Mouse (Mus musculus): Measurements from ENCODE around the gene Fbxl13.

The Fbxl13 gene

DNA sequence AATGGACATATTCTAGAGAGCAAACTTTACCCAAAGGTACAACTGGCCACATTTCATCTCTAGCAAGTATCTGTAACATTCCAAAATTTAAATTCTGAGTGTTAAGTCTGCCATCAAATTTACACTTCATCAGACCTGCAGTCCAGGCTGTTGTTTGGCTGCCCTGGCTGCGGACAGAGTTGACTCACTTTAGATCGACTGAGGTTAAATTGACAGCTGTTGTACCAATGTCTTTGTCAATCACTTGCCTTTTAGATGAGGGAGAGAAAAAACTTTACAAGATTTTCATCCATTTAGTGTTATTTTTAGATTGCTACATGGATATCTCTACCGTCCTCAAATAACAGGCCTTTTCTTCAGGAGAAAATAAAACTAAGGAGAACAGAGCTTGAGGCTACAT is 126.3 kb downstream of the Fbxl13 start:
- DNase-seq (ENCODE audit: low spot score in 2 of 2), result no peak

DNA sequence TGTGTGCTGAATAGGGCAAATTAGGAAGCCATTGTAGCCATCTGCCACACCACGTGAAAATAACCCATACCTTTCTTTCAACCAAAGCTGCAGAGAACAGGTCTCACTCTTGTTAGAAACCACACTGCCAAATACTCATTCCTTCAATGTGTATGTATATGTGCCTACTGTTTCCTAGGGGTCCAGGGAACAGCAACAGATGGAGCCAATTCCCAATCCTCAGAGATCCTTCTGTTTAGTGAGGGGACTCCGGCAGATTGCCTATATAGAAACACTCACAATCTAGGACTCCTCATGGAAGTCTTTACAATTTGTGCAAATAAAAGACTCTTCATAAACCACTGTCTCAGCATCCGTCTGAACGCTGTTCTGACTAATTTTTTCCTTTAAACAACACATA is 127.2 kb downstream of the Fbxl13 start:
- DNase-seq (ENCODE audit: low spot score in 2 of 2), result no peak

GRCm38 (mm10) chr5:21517562-21517961 is 127.9 kb downstream of the Fbxl13 start:
- DNase-seq (ENCODE audit: low spot score in 2 of 2), result no peak

- no peak for DNase-seq (ENCODE audit: low spot score in 2 of 2)
Measured at GRCm38 (mm10) chr5:21513363-21513762, 132.1 kb downstream of the Fbxl13 start.

GRCm38 (mm10) chr5:21509801-21510200 is 135.6 kb downstream of the Fbxl13 start:
- no peak for DNase-seq (ENCODE audit: low spot score in 2 of 2)

DNA sequence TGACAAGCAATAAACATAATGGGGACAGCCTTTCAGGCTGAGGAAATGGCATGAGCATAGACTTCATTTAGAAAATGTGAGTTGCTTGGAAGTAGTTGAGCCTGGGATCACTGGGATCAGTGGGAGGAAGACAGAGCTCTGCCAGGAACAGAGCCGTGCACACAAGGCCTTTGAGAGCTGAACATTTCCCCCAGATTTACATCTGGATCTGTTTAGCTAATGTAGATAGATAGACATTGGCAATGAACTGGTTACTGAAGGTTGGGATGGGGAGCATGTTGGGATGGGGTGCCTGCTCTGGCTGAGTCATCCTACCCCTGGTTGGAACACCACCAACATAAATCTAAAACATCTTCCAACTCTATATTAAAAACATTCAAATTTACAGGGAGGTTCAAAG is 138.5 kb downstream of the Fbxl13 start:
- no peak for DNase-seq (ENCODE audit: low spot score in 2 of 2)

DNA sequence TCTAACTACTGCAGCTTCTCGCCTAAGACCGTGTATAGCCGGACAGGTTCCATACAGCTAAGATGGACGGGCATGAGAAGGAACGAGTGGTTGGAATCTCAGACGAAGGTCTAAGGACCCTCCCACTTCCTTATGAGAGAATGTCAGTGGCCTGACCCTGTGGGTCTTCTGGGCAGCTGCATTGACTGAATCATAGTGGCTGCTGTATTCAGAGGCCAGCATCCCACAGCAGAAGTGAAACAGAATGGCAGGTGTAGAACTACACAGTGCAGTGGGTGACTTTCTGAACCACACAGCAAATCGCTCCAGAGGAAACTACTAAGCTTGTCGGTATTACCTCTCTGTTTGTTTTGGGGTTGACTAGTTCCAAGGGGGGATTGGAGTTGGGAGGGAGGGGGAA is 140.3 kb downstream of the Fbxl13 start:
- DNase-seq (ENCODE audit: low spot score in 2 of 2), result no peak

DNA sequence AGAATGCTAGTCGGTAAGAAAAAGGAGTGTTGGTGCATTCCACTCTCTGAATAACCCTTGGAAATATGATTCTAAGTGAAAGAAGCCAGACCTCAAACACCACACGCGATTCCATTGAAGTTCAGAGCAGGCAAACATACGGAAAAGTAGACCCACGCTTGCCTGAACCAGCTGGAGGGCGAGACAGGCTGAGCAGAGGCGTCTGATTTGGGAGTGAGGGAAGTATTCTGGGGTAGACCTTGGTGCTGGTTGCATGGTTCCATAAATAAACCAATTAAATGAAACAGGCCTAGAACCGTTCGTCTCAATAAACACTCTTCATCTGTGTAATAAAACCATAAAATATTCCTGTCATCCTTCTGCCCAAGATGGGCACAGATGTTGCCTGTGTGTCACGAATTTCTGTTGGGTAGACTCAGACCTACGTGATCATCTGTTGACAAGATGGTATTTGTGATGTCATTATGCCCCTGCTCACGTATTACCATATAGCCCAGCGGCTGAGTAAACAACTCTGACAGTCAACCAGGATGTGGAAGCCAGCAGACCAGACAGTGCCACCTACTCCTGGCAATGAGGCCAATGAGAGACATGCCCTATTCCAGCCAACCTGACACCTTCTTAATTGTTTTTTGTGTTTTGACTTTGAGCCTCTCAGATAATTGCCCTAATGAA is 142.4 kb downstream of the Fbxl13 start:
- DNase-seq (ENCODE audit: low spot score in 2 of 2), result no peak

DNA sequence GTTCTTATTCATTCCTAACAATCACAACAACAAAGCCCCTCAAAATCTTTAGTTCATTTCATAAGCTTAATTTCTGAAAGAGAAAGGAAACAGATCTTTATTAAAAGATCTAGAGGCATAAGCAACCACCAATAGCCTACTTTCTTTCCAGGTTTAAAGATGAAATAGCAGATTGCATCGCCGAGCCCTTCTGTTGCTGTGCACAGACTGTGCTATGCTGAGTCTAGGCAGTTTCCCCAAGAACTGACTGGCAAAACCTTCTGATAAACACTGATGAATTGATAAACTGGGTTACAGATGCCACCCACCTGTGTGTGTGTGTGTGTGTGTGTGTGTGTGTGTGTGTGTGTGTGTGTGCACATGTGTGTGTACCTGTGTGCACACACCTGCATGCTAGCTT is 144.5 kb downstream of the Fbxl13 start:
- no peak for DNase-seq (ENCODE audit: low spot score in 2 of 2)

- no peak for DNase-seq (ENCODE audit: low spot score in 2 of 2)
Measured at GRCm38 (mm10) chr5:21500133-21500532, 145.3 kb downstream of the Fbxl13 start.

- no peak for DNase-seq (ENCODE audit: low spot score in 2 of 2)
Measured at GRCm38 (mm10) chr5:21498925-21499324, 146.5 kb downstream of the Fbxl13 start.

- no peak for DNase-seq (ENCODE audit: low spot score in 2 of 2)
Measured at GRCm38 (mm10) chr5:21498490-21498889, 146.9 kb downstream of the Fbxl13 start.

GRCm38 (mm10) chr5:21496881-21497280 is 148.6 kb downstream of the Fbxl13 start:
- no peak for DNase-seq (ENCODE audit: low spot score in 2 of 2)

- DNase-seq (ENCODE audit: low spot score in 2 of 2), result peak in 1 of 2 experiments; percentile 36
Measured at GRCm38 (mm10) chr5:21496321-21496720, 149.1 kb downstream of the Fbxl13 start.

DNA sequence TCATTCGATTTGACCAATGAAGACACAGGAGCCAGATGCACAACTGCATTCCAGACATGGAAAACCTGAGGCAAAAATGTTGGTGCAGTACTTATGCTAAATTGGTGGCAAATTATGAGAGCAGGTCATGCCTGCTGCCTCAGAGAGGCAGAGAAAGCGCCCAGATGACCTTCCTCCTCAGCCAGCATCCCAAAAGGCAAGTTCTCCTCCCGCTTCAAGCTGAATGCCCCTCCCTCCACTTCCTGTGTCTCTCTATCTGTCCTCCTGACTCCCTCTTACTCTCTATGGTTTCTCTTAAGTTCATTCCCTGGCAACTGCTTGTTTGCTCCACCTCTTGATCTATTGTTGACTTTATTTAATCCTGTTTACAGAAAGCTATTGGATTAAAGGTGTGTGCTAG is 150.7 kb downstream of the Fbxl13 start:
- no peak for DNase-seq (ENCODE audit: low spot score in 2 of 2)

GRCm38 (mm10) chr5:21493294-21493999 is 152.0 kb downstream of the Fbxl13 start:
- DNase-seq (ENCODE audit: low spot score in 2 of 2), result no peak

- DNase-seq (ENCODE audit: low spot score in 2 of 2), result no peak
Measured at GRCm38 (mm10) chr5:21492213-21492612, 153.2 kb downstream of the Fbxl13 start.

DNA sequence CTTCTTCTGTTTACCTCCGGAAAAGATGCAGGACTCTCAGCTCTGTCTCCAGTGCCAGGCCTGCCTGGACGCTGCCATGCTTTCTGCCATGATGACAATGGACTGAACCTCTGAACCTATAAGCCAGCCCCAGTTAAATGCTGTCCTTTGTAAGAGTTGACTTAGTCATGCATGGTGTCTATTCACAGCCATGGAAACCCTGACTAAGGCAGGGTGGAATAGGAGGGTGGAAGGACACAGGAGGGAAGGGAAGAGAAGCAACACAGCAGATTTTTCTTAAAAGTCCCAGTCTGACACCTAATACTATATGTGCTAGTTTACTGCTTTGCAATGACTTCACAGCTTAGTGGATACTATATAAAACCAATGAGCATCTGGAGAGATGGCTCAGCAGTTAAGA is 154.0 kb downstream of the Fbxl13 start:
- no peak for DNase-seq (ENCODE audit: low spot score in 2 of 2)

GRCm38 (mm10) chr5:21489135-21489534 is 156.3 kb downstream of the Fbxl13 start:
- no peak for DNase-seq (ENCODE audit: low spot score in 2 of 2)

GRCm38 (mm10) chr5:21488506-21488905 is 156.9 kb downstream of the Fbxl13 start:
- no peak for DNase-seq (ENCODE audit: low spot score in 2 of 2)

GRCm38 (mm10) chr5:21487716-21488115 is 157.7 kb downstream of the Fbxl13 start:
- peak in 1 of 2 experiments; percentile 33 for DNase-seq (ENCODE audit: low spot score in 2 of 2)

DNA sequence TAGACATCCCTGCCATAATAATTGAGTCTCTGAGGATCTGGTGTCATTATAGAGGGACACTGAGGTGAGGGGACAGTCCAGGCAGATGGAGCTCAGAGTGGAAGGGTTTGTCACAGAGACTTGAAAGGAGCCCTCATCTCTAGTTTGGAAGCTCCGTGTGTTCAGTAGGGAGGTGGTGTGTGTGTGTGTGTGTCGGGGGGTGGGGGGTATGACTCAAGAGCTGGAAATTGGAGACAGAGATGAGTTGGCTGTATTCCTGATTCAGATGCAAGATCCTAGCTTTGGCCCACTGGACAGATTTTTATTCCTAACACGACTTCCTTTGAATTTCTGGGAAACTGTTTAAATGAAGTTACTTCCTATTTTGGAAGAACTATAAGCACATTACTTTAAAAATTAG is 158.1 kb downstream of the Fbxl13 start:
- no peak for DNase-seq (ENCODE audit: low spot score in 2 of 2)

- DNase-seq (ENCODE audit: low spot score in 2 of 2), result no peak
Measured at GRCm38 (mm10) chr5:21486798-21487197, 158.6 kb downstream of the Fbxl13 start.

Data from cerebellum, postnatal 4 days (tissue).